Mouse (Mus musculus): ENCODE measurements at regions not wholly inside any gene's neighbourhood (a gene's known extent, or its start where the extent isn't known, plus 50 kb on each side); places are given as distances from the start of the nearest gene placed in this dataset.
A peak's percentile ranks its signal among the peaks of the same experiment; 100 is the strongest.

DNA sequence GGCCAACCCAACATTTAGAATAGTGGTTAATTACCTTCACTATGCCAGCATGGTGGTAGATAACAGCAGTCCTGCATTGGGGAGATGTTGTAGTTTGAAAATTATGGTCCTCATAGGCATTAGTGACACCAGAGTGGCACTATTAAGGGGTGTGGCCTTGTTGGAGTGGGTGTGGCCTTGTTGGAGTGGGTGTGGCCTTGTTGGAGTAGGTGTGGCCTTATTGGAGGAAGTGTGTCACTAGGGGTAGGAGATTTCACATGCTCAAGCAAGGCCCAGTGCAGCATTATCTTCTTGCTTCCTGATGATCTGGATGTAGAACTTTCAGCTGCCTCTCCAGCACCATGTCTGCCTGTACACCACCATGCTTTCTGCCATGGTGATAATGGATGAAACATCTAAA, 225.3 kb upstream of the Gadl1 start:
- DNase-seq, result no peak

- peak; percentile 15 for DNase-seq
These were observed 222.7 kb upstream of the Gadl1 start for GRCm38 (mm10) chr9:115686605-115687004.

GRCm38 (mm10) chr9:115692837-115693236, 216.4 kb upstream of the Gadl1 start:
- DNase-seq, result no peak

DNA sequence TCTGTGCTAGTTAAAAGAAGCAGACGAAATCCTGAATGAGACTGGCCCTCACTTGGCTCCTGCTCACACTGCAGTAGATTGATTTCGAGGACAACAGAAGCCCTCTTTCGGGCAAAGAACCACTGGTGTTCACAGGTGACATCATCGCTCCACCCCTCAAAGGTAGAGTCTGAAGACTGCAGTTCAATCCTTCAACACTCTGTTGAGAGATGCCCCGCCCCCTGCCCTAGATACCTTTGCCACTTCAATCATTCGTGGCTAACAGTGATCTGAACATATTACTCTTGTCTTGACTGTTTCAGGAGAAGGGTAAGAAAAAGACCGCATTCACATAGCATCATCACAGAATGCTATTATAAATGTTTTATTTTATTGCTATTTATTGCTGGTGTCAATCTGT, 205.5 kb upstream of the Gadl1 start:
- DNase-seq, result no peak

DNA sequence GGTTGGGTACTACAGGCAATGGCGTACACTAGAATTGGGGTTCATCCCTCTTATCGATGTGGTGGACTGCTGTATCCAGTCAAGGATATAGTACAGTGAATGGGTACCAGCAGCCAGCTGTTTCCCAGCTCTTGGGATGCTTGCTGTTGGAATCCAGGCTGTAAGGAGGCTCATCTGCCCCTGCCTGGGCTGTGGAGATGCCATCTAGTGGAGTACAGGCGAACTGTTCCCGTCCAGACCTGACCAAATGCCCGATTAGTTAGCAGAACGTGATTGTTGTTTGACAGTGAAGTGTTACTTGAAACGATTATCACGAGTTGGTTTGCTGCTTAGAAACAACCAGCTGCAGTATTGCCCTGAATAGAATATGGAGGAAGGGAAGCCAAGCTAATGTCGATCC, 205.0 kb upstream of the Gadl1 start:
- DNase-seq, result peak; percentile 59

DNA sequence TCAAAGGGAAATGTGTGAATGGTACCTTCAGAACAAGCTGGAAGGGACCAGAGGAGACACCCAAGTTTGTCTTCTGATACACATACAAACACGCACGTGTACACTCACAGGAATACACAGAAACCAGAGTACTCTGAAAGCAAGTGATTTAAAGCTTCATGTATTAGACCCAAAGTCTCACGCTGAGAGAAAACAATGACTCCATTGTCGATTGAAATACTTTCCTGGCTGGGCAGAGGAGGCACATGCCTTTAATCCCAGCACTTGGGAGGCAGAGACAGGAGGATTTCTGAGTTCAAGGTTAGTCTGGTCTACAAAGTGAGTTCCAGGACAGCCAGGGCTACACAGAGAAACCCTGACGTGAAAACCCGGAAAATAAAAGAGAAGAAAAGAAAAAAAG, 203.5 kb upstream of the Gadl1 start:
- DNase-seq, result no peak

DNA sequence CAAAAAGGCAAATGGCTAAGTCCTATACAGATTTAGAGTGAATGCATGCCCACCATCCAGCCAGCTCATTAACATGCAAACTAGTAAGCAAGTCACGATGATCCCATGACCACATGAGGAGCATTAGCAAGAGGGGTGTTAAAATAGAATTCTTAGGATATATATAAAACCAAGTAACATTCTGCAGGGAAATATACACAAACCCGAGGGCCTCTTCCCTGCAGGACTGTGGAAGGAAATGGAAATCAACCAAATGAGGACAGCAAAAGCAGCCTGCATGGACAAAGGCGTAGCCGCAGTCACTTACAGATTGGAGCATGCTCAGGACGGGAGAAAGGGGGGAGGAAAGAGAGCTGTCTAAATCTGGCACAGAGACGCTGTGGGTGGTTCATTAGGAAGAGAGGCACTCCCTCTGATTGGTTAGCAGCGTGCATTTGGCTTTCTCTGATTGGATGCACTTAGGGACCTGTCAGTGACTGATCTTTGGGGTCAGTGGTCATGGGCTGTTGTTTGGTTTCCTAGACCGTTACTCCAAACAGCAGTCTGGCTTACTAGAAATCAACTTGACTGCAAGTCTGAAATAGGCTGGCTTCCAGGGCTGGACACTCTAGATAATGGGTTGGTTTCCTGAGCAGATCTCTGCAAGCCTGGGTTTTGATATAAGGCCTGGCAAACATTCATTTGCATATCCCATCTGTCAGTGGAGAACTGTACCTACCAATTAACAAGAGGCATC, 200.9 kb upstream of the Gadl1 start:
- DNase-seq, result peak; percentile 4

GRCm38 (mm10) chr9:115710039-115710739, 199.1 kb upstream of the Gadl1 start:
- peak; percentile 23 for DNase-seq

- DNase-seq, result no peak
These were observed 188.9 kb upstream of the Gadl1 start for GRCm38 (mm10) chr9:115720306-115720705.

GRCm38 (mm10) chr9:115720841-115721240, 188.4 kb upstream of the Gadl1 start:
- DNase-seq, result no peak

DNA sequence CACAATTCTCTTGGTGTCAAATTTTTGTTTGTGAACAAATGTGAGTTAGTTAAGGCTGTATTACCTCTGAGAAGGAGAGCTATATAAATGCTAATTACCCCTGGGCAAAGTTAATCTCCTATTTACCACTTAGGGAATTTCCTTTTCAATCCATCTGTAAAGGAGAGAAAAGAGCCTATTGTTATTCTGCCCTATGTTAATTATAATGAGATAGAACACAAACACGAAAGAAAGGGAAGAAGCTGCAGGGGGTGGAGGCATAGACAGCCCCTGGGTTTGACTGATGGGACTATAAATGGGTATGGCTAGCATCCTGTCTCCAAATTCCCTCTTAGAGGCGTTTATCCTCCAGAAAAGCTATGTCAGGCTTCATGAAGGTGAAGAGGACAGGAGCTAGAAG, 185.2 kb upstream of the Gadl1 start:
- no peak for DNase-seq

DNA sequence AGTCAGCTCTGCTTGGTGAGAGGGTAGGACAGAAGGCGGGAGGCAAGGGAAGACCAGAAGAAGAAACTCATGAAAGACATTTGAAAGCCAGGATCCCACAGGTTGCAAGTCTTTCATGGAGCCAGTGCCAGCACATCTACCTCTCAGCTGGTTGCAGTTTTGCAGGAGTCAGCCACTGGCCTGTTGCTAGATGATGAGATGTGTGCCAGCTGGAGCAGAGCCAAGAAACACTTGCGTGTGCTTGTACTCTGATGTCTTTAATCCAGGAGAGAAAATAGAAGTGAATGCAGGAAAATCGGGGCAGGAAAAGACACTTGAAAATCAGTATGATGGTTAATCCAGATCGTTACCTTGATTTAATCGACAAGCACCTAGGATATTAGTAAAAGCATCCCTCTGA, 181.9 kb upstream of the Gadl1 start:
- peak; percentile 64 for DNase-seq

DNA sequence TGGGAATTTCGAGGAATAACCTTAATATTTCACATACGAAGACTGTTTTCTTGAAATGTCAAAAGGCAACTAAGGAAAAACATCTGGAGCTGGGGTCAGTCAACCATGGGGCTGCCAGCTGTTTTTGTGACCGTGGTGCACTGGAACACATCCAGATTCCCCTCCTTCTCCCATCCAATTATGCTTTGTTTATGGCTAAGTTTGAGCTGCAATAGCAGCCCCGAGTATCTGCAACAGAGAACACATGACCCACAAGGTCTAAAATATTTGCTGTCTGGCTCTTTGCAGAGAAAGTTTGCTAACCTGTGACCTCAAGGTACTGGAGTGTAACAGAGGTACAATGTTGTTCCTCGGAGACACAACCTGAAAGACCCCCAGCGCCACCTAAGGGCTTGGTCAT, 177.7 kb upstream of the Gadl1 start:
- no peak for DNase-seq

GRCm38 (mm10) chr9:115733104-115733503, 176.2 kb upstream of the Gadl1 start:
- no peak for DNase-seq

DNA sequence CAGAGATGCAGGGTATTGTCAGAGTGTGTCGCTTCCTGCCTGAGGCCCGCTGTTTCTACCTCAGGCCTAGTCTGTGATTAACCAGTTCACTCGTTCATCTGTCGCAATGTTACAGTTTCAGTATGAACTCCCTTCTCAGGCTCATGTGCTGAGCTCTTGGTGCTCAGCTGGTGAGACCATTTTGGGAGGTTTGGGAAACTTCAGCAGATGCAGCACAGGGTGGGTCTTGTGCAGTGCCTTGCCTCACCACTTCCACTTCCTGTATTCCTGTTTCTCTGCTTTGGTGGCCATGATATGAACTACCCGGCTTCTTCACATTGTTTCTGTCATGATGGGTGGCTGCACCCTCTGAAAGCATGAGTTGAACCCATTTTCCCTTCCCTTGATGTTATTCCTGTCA, 169.3 kb upstream of the Gadl1 start:
- DNase-seq, result no peak

GRCm38 (mm10) chr9:115746436-115746835, 162.8 kb upstream of the Gadl1 start:
- DNase-seq, result no peak

- DNase-seq, result peak; percentile 10
These were observed 148.8 kb upstream of the Gadl1 start for GRCm38 (mm10) chr9:115760496-115760895.

GRCm38 (mm10) chr9:115764136-115764535, 145.1 kb upstream of the Gadl1 start:
- no peak for DNase-seq

- DNase-seq, result no peak
These were observed 142.8 kb upstream of the Gadl1 start for GRCm38 (mm10) chr9:115766471-115766870.

- no peak for DNase-seq
These were observed 134.1 kb upstream of the Gadl1 start for GRCm38 (mm10) chr9:115775112-115775511.

- no peak for DNase-seq
These were observed 133.4 kb upstream of the Gadl1 start for GRCm38 (mm10) chr9:115775858-115776257.

- DNase-seq, result no peak
These were observed 132.0 kb upstream of the Gadl1 start for GRCm38 (mm10) chr9:115777097-115777864.

DNA sequence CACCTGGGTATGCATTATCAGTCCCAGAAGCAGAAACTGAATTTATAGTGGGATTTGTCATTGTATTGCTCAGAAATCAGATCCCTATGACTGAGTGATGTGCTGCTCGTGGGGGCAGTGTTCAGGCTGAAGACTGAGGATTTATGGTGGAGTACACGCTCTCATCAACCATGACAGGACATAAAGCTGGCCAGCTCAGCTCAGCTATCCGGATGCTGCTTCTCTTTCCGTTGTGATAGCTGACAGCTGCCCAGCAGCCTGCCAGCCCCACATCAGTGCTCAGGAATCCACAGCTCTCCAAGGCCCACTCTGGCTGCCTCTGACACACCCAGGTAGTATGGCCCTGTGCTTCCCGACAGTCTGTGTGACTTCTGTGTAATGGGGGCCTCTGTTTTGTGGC, 130.4 kb upstream of the Gadl1 start:
- DNase-seq, result no peak
